Mouse (Mus musculus): ENCODE measurements at regions not wholly inside any gene's neighbourhood (a gene's known extent, or its start where the extent isn't known, plus 50 kb on each side); places are given as distances from the start of the nearest gene placed in this dataset.

- TF ChIP-seq POLR2A (IDR thresholded peaks at IDR 0.05; ENCODE audit: insufficient read depth, low read depth, low read length) (no peak), EP300 (IDR thresholded peaks at IDR 0.05; ENCODE audit: insufficient read depth, low read depth, low read length) (no peak)
Observed at GRCm38 (mm10) chr9:32934436-32934835, 298.4 kb downstream of the Ets1 start.

Measured in heart, adult 2 months (tissue).